Mouse (Mus musculus) T-cell, adult 66 days (primary cell): ENCODE data around the gene Pcna. TPM values are rescaled to one million over a fixed set of nuclear protein-coding genes. Genes with fewer than 3 reads are reported as not detected.

Experiments used
- total RNA-seq, 2 experiments: library from RNA; stranded (reverse); gene quantifications; 3 replicates in 1 of 2; 4 replicates in 1 of 2; pipeline ENCODE4 v1.2.4; 2023

The Pcna gene
- 100 to 1,000 TPM; 235 to 266 TPM for total RNA-seq

DNA sequence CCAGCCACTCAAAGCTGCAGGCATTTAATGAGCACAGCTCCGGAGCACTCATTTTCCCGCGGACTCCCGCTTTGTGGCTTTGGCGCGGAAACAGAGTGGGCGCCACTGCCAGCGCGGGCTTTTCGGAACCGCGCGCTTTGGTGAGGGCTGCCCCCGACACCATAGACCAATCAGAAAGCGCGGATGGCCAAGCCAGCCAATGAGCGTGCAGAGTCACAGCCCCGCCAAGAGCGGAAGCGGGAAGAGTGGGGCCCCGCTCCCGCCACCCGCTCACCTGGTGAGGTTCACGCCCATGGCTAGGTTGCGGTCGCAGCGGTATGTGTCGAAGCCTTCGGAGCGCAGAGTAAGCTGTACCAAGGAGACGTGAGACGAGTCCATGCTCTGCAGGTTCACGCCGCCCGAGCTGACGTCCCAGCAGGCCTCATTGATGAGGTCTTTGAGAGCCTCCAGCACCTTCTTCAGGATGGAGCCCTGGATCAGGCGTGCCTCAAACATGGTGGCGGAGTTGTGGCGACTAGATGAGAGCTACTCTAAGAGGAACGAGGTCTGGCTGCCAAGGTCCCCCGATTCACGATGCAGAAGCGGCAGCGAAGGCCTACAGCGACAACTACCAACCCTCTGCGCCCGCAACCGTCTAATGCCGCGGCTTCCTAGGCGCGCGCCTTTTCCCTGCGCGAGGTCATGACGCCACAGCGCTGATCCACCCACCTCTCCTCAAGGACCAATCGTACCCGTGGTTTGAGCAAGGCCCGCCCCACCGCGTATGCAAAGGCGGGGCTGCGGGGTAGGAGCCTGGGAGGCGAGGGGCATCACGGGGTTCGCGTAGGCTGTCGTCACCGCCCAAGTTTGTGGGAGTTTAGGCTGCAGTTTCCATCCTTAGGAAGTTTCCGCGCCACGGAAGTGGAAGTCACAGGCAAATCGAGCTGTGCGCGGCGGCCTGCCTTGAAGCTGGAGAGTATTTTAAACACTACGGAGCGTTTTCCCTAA, at the start of gene Pcna:
Pcna (minus strand) TSS at position 773 of the 987 bp plus-strand sequence.

DNA sequence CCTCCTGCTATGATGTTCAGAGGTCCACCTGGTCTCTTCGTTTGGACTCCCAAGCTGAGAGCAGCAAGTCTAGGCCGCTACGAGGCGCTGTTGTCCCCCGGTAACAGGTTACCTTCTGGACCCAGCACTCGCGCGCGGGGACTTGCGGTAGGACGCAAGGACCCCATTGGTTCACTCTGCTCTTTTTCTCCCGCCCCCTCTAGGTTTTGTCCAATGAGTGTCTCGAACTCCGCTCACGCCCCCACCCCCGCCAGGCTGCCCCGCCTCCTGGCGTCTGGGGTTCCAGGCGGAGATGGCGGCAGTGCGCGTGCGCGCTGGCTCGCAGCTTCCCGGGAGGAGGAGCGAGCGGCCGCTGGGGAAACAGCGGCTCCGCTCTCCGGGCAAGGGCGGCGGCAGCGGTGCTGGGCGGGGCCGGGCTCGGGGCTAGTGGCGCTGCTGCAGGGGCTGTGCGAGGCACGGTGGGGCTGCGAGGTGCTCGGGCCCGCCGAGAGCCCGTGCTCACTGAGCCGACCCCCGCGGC, 9.8 kb upstream of the Pcna start, which contains the start of gene Cds2:
Cds2 (plus strand) TSS at position 270 of the 520 bp plus-strand sequence.

DNA sequence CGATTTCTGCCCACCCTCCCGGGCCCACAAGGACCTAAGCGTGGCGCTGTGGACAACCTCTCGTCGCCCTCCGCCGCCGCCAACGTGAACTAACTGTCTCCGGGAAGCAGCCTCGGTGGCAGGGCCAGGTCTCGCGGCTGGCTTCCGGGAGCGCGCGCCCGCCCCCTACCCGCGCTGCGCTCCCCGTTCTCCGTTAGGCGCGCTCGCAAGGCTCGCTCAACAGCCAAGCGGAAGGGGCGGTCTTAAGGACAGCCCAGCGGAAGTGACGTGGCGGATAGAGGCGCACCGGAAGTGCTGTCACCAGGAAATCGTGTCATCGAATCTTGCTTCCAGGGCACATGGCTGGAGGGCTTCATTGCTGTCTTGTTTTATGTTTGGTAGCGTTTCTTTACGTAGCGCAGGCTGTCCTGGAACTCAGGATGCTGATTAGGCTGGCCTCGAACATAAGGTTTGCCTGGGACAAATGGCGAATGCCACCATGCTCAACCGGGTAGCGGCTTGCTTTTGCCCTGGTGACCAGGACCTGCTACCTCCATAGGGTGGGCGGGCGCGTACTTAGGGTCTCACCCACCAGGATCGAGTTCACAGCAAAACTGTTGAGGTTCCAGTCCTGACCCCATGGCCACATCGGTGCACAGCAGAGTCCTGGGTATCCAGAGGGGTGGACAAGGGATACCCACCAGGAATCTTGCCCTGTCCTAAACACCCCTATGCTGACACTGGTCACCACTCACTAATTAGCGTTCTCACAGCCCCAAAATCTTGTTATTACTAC, 5.4 kb downstream of the Pcna start, which contains the start of gene Tmem230:
Tmem230 (minus strand) TSS at position 269 of the 775 bp plus-strand sequence.

Other genes starting within 250 kb of the Pcna start
- 100 to 1,000 TPM; 203 to 219 TPM for gene Rassf2, start 223.1 kb downstream of the Pcna start, total RNA-seq
- 10 to 100 TPM; 32.8 to 44.2 TPM for gene Slc23a2, start 108.2 kb downstream of the Pcna start, total RNA-seq
- gene Tmem230, start 5.5 kb downstream of the Pcna start, total RNA-seq = 10 to 100 TPM; 24.6 to 28.8 TPM
- 10 to 100 TPM; 93.8 to 96.0 TPM for gene Cds2, start 9.8 kb upstream of the Pcna start, total RNA-seq
- not detected for gene Prokr2, start 132.1 kb upstream of the Pcna start, total RNA-seq